Mouse (Mus musculus) MEL (cell line): Measurements from ENCODE around the gene Fam19a2.

ENCODE experiments used
- CHD1 ChIP-seq: IDR thresholded peaks from 2 replicates; pipeline ENCODE4 v1.6.1; 2012; ENCODE audit warnings: low read depth, mild to moderate bottlenecking, inconsistent platforms, low read length, improper control_type of control experiment
- CHD2 ChIP-seq: IDR thresholded peaks from 2 replicates; pipeline ENCODE4 v1.6.1; 2011; ENCODE audit warnings: low read length, improper control_type of control experiment
- CTCF ChIP-seq, 3 experiments: IDR thresholded peaks in 2 of 3; conservative IDR thresholded peaks in 1 of 3; 2 replicates each; pipeline ENCODE4 v1.5.1; 2011 to 2012; ENCODE audit warnings: low read length in 3 of 3, low read depth in 2 of 3, mild to moderate bottlenecking in 2 of 3, improper control_type of control experiment in 1 of 3, inconsistent platforms in 1 of 3, mixed read lengths in 1 of 3, moderate library complexity in 1 of 3; ENCODE audit not compliant: control insufficient read depth in 1 of 3, insufficient read depth in 1 of 3, poor library complexity in 1 of 3, severe bottlenecking in 1 of 3
- EP300 ChIP-seq, 2 experiments: IDR thresholded peaks; 2 replicates each; pipeline ENCODE4 v1.6.1; 2011; ENCODE audit warnings: improper control_type of control experiment in 2 of 2, low read length in 2 of 2, low read depth in 1 of 2, mild to moderate bottlenecking in 1 of 2
- ETS1 ChIP-seq: IDR thresholded peaks from 2 replicates; pipeline ENCODE4 v1.6.1; 2012; ENCODE audit warnings: low read depth, mild to moderate bottlenecking, inconsistent platforms, low read length, improper control_type of control experiment, moderate library complexity
- GABPA ChIP-seq: IDR thresholded peaks from 2 replicates; pipeline ENCODE4 v1.6.1; 2012; ENCODE audit warnings: low read depth, mild to moderate bottlenecking, inconsistent platforms, low read length, improper control_type of control experiment, moderate library complexity
- HCFC1 ChIP-seq: IDR thresholded peaks from 2 replicates; pipeline ENCODE4 v1.6.1; 2012; ENCODE audit warnings: low read depth, mild to moderate bottlenecking, inconsistent platforms, low read length, improper control_type of control experiment, moderate library complexity
- MAFK ChIP-seq: IDR thresholded peaks from 2 replicates; pipeline ENCODE4 v1.6.1; 2011; ENCODE audit warnings: low read depth, mild to moderate bottlenecking, low read length, improper control_type of control experiment, borderline replicate concordance
- NELFE ChIP-seq: IDR thresholded peaks from 2 replicates; pipeline ENCODE4 v1.6.1; 2011; ENCODE audit warnings: low read depth, low read length, improper control_type of control experiment
- POLR2A ChIP-seq, 2 experiments: IDR thresholded peaks; 2 replicates each; pipeline ENCODE4 v1.6.1; 2011 to 2012; ENCODE audit warnings: low read length in 2 of 2, mild to moderate bottlenecking in 2 of 2, control low read depth in 1 of 2, improper control_type of control experiment in 1 of 2, low read depth in 1 of 2, moderate library complexity in 1 of 2; ENCODE audit not compliant: control insufficient read depth in 1 of 2, insufficient read depth in 1 of 2, poor library complexity in 1 of 2
- RCOR1 ChIP-seq: IDR thresholded peaks from 2 replicates; pipeline ENCODE4 v1.6.1; 2012; ENCODE audit warnings: low read depth, mild to moderate bottlenecking, inconsistent platforms, low read length, improper control_type of control experiment
- TBP ChIP-seq: IDR thresholded peaks from 2 replicates; pipeline ENCODE4 v1.8.0; 2011; ENCODE audit warnings: low read depth, low read length, improper control_type of control experiment
- TCF12 ChIP-seq: IDR thresholded peaks from 2 replicates; pipeline ENCODE4 v1.6.1; 2014; ENCODE audit warnings: low read depth, mild to moderate bottlenecking, inconsistent platforms, low read length, improper control_type of control experiment, moderate library complexity
- USF2 ChIP-seq, 2 experiments: IDR thresholded peaks; 2 replicates each; pipeline ENCODE4 v1.6.1; 2011 to 2012; ENCODE audit warnings: improper control_type of control experiment in 2 of 2, low read length in 2 of 2, borderline replicate concordance in 1 of 2, inconsistent platforms in 1 of 2, low read depth in 1 of 2, mild to moderate bottlenecking in 1 of 2; ENCODE audit not compliant: insufficient read depth in 1 of 2

DNA sequence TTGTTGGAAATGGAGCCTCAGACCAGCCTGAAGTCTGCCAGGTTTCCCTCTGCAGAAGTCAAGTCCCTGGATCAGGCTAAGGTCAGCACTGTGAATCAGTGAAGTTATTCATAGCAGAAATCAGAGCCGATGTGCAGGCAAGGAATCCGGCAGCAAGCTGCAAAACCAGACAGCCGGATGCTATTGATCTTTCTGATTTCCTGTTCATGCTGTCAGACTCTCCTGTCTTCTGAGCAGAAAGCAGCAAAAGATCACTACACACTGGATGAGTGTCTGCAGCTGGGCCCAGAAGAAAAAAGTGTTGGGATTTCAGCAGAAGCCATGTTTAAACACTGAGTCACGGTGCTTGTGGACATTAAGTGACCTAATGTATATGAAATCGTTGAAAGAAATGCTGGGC lies 368.2 kb downstream of the Fam19a2 start:
- TF ChIP-seq EP300 (IDR thresholded peaks at IDR 0.05; ENCODE audit: low read depth in 1 of 2, low read length in 2 of 2) (no peak), NELFE (no peak), CHD2 (no peak), ETS1 (no peak), GABPA (no peak), CTCF (IDR thresholded peaks at IDR 0.05 in 2 of 3, conservative IDR thresholded peaks at IDR 0.05 in 1 of 3; ENCODE audit: control insufficient read depth in 1 of 3, insufficient read depth in 1 of 3, low read depth in 2 of 3, low read length in 3 of 3, poor library complexity in 1 of 3, severe bottlenecking in 1 of 3) (no peak), CHD1 (no peak), TCF12 (no peak), MAFK (no peak), POLR2A (IDR thresholded peaks at IDR 0.05; ENCODE audit: control insufficient read depth in 1 of 2, insufficient read depth in 1 of 2, low read depth in 1 of 2, low read length in 2 of 2, poor library complexity in 1 of 2) (no peak), USF2 (IDR thresholded peaks at IDR 0.05; ENCODE audit: borderline replicate concordance in 1 of 2, insufficient read depth in 1 of 2, low read depth in 1 of 2, low read length in 2 of 2) (no peak), TBP (no peak), RCOR1 (no peak), HCFC1 (no peak)
